Mouse (Mus musculus) frontal cortex, postnatal 25 days (tissue): ENCODE measurements around the gene Olfr93.
A peak's percentile ranks its signal among the peaks of the same experiment; 100 is the strongest.
"Not testable (repeated sequence)": the region's sequence is repeated elsewhere in the genome, so short reads cannot be mapped to it uniquely, and the experiment has no call there.

Source experiments
- DNase-seq, 2 experiments: peaks; one replicate each; pipeline ENCODE4 v3.0.0; 2022; ENCODE audit warnings: low spot score in 2 of 2

Gene Olfr93

GRCm38 (mm10) chr17:37161394-37161793, at the start of gene Olfr93:
Gene Olfr93, minus strand, starts transcription at chr17:37161494.
- DNase-seq = no peak

- no peak for DNase-seq
Measured at GRCm38 (mm10) chr17:37203917-37204236, 42.6 kb upstream of the Olfr93 start.

- peak; percentile 84 for DNase-seq
Measured at GRCm38 (mm10) chr17:37203206-37203916, 42.1 kb upstream of the Olfr93 start.

DNA sequence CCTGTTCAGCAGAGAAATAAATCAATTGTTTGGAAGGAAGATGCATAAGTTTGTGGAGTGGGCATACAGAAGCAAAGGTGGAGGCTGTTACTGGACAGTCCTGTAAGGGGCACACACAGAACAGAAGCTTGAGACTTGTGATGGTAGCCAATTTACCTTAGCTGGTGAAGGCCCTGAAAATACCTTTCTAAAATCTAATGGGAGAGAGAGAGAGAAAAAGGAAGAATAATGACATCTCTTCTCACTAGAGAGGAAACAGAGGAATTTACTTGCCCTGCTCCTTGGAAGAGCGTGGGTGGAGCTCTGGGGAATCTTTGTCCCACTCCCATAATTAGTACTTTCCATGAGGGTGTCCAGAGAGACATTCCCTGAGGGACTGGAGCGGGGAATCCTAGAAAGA, 39.6 kb upstream of the Olfr93 start, which contains the start of gene Olfr94:
Olfr94 (minus strand) TSS at position 101 of the 400 bp plus-strand sequence.
- DNase-seq = no peak

- peak in 1 of 2 experiments; percentile 22 for DNase-seq
Measured at GRCm38 (mm10) chr17:37196845-37197724, 35.8 kb upstream of the Olfr93 start.

DNA sequence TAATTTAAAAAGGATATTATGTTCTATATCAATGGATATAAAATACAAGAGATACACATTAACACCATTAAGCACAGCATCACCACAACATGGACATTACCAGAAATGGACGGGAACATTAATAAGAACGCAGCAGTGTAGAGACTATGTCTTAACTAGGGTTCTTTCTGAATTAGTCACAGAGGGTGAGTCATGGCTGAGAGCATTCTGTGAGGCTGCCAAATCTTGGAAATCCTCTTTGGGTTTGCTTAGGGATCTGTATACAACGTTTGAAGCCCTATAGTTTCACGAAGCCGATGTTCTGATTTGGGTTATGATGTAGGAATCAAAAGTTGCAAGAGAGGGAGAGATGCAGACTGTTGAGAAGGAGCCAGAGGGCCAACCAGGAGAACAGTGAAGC, 33.5 kb upstream of the Olfr93 start:
- DNase-seq = no peak

DNA sequence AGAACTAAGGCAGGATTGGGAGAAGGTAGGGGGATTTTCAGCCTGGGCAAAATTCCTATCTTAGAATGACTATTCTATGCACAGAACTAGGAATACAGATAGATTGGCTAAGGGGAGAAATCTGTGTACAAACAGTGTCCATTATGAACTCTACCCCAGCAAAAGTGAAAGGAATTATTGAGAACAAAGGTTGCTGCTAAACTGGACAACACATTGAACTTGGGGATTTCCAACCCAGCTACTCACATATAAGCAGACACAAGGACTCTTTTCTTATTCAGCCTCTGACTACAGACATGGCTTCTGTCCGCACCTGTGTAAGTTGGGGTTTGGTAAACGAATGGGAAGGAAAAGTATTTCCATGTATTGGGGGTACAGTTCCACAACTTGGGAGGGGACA, 32.4 kb upstream of the Olfr93 start, which contains the start of gene Ubd:
Ubd (plus strand) TSS at position 237 of the 400 bp plus-strand sequence.
- no peak for DNase-seq

DNA sequence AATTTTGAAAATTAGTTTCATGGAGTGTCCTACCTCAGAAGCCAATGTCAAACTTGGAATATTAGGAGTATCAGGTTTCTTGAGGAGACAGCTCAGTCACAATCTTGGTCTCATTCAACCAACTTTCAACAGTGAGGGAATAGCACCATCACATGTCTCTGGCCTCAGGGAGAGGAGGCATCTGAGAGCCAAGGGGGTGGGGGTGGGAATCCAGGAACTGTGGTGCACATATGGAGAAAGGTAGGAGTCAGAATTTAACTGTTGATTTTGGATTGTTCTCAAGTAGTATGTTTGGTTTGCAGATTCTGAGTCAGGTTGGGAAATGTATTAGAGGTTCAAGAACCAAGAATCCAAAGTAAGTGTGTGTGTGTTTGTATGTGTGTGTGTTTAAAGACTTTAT, 31.7 kb upstream of the Olfr93 start:
- no peak for DNase-seq

DNA sequence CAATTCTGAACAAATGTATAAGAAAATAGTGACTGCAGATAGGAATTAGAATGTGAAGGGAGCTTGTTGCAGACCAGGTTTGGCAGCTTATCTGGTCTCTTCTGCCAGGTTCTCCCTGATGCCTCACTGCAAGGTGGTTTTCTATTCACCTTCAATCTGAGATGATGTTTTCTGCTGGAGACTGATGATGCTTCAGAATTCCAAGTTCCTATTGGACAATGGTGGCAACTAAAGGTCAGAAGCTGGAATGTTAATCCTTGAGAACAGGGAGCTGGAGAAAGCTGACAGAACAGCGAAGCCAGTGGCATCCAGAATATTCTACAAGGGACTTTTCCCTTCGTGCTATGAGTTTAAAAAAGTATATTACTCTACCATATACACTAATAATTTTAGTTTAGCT, 29.4 kb upstream of the Olfr93 start:
- DNase-seq = no peak

DNA sequence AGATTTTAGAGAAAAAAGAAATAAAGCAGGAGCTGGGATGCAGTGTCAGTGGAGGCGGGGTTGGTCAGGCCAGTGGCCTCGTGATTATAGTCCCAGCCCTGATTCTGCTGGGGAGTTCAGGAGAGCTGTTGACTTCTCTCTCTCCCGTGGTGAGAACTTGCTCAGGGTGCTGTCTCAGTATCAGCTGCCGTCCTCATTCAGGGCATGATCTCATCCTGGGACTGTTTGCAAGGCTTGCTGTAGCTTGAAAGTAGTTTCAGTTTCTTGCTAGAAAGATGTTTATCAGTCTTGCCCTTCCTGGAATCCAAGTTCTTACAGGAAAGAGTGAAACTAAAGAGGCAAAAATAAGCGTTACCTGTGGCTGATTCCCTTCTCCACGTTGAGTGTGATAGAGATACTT, 24.2 kb upstream of the Olfr93 start:
- DNase-seq = no peak

DNA sequence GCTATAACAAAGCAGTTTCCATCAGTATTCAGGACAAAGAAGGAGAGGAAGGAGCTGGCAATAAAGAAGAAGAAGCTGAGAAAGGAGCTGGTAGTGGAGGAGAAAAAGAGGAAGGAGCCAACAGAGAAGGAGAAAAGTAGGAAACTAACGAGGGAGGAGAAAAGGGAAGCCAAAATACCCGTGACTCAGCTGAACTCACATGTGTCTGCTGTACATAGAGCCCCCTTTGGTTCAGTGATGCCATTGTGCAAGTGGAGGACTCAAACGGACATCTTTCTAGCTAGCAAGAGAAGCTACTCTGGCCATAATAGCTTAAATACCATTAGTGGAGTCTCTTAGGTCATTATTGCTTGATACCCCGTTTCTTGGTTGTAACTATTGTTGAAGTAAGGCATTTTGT, 29.9 kb downstream of the Olfr93 start:
- DNase-seq = not testable (repeated sequence)

GRCm38 (mm10) chr17:37119988-37120387, 41.3 kb downstream of the Olfr93 start, which contains the start of gene Olfr92:
Gene Olfr92, minus strand, starts transcription at chr17:37120088.
- no peak for DNase-seq

- DNase-seq = no peak
Measured at GRCm38 (mm10) chr17:37098178-37098577, 63.1 kb downstream of the Olfr93 start, which contains the start of gene Olfr91. Gene Olfr91, minus strand, starts transcription at chr17:37098278.

DNA sequence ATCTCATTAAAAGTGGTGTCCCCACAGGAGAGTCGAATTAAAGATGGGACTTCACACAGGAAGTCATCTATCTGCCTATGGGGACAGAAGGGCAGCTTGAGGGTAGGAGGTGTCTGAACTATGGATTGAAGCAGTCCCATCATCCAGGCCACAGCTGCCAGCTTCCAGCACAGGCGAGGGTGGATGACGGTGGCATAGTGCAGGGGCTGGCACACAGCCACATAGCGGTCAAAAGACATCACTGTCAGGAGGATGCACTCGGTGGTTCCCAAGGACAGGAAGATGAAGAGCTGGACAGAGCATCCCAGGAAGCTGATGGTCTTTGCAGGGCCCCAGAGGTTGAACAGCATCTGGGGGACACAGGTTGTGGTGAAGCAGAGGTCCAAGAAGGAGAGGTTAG, 68.0 kb downstream of the Olfr93 start:
- DNase-seq = no peak

- DNase-seq = no peak
Measured at GRCm38 (mm10) chr17:37092198-37092597, 69.1 kb downstream of the Olfr93 start.
